Mouse (Mus musculus): Measurements from ENCODE around the gene Map1a. TPM values are rescaled to one million over a fixed set of nuclear protein-coding genes. Genes with fewer than 3 reads are reported as not detected.

Map1a gene
- polyA plus RNA-seq, 1 experiment from 2014 or later = 0.24 TPM

GRCm38 (mm10) chr2:121354820-121355592, 65.6 kb downstream of the Map1a start, which contains the start of gene Ppip5k1:
Ppip5k1 (minus strand) TSS chr2:121355396.
- 2% methylated on average over 53 of the region's 58 CpGs for WGBS (ENCODE audit: missing documents)
- Histone ChIP-seq H3K4me3 (ENCODE audit: inconsistent target) (peak within 1 kb of the TSS; percentile 94), H3K27ac (0 out of 2 replicates have a peak within 1 kb of the TSS, but pooled peaks have one; percentile 12), H3K79me2 (ENCODE audit: inconsistent target) (no peaks in the 10 kb centered on the region), H3K36me3 (ENCODE audit: inconsistent target) (no peaks in the 10 kb centered on the region)

GRCm38 (mm10) chr2:121357494-121357893, 68.1 kb downstream of the Map1a start, which contains the start of gene Ckmt1:
Ckmt1 (plus strand) TSS chr2:121357714.
- H3K36me3 ChIP-seq (ENCODE audit: inconsistent target) = no peaks in the 10 kb centered on the region
- no peak within 1 kb of the TSS for H3K27ac ChIP-seq
- 74% methylated on average over 5 of the region's 5 CpGs for WGBS (ENCODE audit: missing documents)
- H3K4me3 ChIP-seq (ENCODE audit: inconsistent target) = no peak within 1 kb of the TSS
- no peaks in the 10 kb centered on the region for H3K79me2 ChIP-seq (ENCODE audit: inconsistent target)

GRCm38 (mm10) chr2:121357961-121358360, 68.6 kb downstream of the Map1a start:
- H3K4me3 ChIP-seq (ENCODE audit: inconsistent target) = no peak overlapping the region
- no peaks in the 10 kb centered on the region for H3K79me2 ChIP-seq (ENCODE audit: inconsistent target)
- H3K27ac ChIP-seq = no peak overlapping the region
- no peaks in the 10 kb centered on the region for H3K36me3 ChIP-seq (ENCODE audit: inconsistent target)
- 4% methylated on average over 4 of the region's 4 CpGs for WGBS (ENCODE audit: missing documents)

GRCm38 (mm10) chr2:121358381-121358780, 69.0 kb downstream of the Map1a start:
- Histone ChIP-seq H3K79me2 (ENCODE audit: inconsistent target) (no peaks in the 10 kb centered on the region), H3K36me3 (ENCODE audit: inconsistent target) (no peaks in the 10 kb centered on the region), H3K27ac (no peak overlapping the region), H3K4me3 (ENCODE audit: inconsistent target) (no peak overlapping the region)
- WGBS (ENCODE audit: missing documents) = 3% methylated on average over 16 of the region's 16 CpGs

- Histone ChIP-seq H3K27ac (no peak overlapping the region), H3K79me2 (ENCODE audit: inconsistent target) (no peaks in the 10 kb centered on the region), H3K4me3 (ENCODE audit: inconsistent target) (no peak overlapping the region), H3K36me3 (ENCODE audit: inconsistent target) (no peaks in the 10 kb centered on the region)
- WGBS (ENCODE audit: missing documents) = 70% methylated on average over 4 of the region's 4 CpGs
Observed at GRCm38 (mm10) chr2:121359461-121359860, 70.1 kb downstream of the Map1a start.

Other genes starting within 250 kb of the Map1a start
- not detected in 3 replicates for gene Tgm5, start 203.8 kb upstream of the Map1a start, polyA plus RNA-seq (2018)
- not detected in 3 replicates for gene Tgm7, start 179.8 kb upstream of the Map1a start, polyA plus RNA-seq (2018)
- gene Adal, start 149.2 kb upstream of the Map1a start, polyA plus RNA-seq (2018) = 7.0 to 7.9 TPM (median 7.1 TPM) in 3 replicates
- gene Lcmt2, start 148.9 kb upstream of the Map1a start, polyA plus RNA-seq (2018) = 4.3 to 10.6 TPM (median 10.2 TPM) in 3 replicates
- gene Tubgcp4, start 118.9 kb upstream of the Map1a start, polyA plus RNA-seq (2018) = 26.7 to 37.4 TPM (median 35.5 TPM) in 3 replicates
- gene Zscan29, start 118.5 kb upstream of the Map1a start, polyA plus RNA-seq (2018) = 16.2 to 24.6 TPM (median 22.3 TPM) in 3 replicates
- 8.6 to 12.8 TPM (median 10.5 TPM) in 3 replicates for gene Trp53bp1, start 18.2 kb upstream of the Map1a start, polyA plus RNA-seq (2018)
- gene Ppip5k1, start 65.8 kb downstream of the Map1a start, polyA plus RNA-seq (2018) = 9.7 to 11.8 TPM (median 10.4 TPM) in 3 replicates
- gene Ckmt1, start 68.1 kb downstream of the Map1a start, polyA plus RNA-seq (2018) = not detected in 3 replicates
- not detected in 3 replicates for gene Strc, start 97.6 kb downstream of the Map1a start, polyA plus RNA-seq (2018)
- 359 to 654 TPM (median 440 TPM) in 3 replicates for gene Pdia3, start 124.2 kb downstream of the Map1a start, polyA plus RNA-seq (2018)
- gene Catsper2, start 124.2 kb downstream of the Map1a start, polyA plus RNA-seq (2018) = 0.42 to 0.65 TPM (median 0.48 TPM) in 3 replicates
- 0.10 to 0.13 TPM in 2 of 3 replicates, not detected in the other for gene Ell3, start 154.7 kb downstream of the Map1a start, polyA plus RNA-seq (2018)
- 394 to 858 TPM (median 784 TPM) in 3 replicates for gene Serf2, start 159.6 kb downstream of the Map1a start, polyA plus RNA-seq (2018)
- gene Hypk, start 163.7 kb downstream of the Map1a start, polyA plus RNA-seq (2018) = 13.5 to 25.3 TPM (median 20.5 TPM) in 3 replicates
- gene Serinc4, start 167.2 kb downstream of the Map1a start, polyA plus RNA-seq (2018) = 0.15 to 0.50 TPM in 2 of 3 replicates, not detected in the other
- 30.4 to 59.5 TPM (median 36.3 TPM) in 3 replicates for gene Mfap1b, start 184.5 kb downstream of the Map1a start, polyA plus RNA-seq (2018)
- gene Mfap1a, start 217.1 kb downstream of the Map1a start, polyA plus RNA-seq (2018) = 25.0 to 47.6 TPM (median 28.9 TPM) in 3 replicates
- 3.4 to 10.8 TPM (median 3.4 TPM) in 3 replicates for gene Wdr76, start 217.1 kb downstream of the Map1a start, polyA plus RNA-seq (2018)